Mouse (Mus musculus): Measurements from ENCODE around the gene Exoc8.

DNA sequence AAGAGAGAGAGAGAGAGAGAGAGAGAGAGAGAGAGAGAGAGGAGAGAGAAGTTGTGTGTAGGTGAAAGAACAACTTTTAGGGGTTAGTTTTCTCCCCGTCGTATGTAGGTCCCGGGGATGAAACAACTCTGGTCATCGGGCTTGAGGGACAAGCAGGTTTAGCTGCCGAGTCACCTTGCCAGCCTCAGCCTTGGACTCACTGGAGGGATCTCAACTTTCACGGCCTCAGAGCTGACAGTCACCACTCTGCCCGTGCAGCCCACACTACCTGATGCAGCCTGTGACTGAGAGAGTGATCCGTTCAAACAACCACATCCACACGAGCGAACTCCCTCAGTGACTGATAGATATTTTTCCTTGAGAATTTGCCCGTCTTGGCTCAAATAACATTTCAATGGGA, 31.5 kb upstream of the Exoc8 start:
- TF ChIP-seq POLR2A (IDR thresholded peaks at IDR 0.05; ENCODE audit: borderline replicate concordance, insufficient read depth, low read length): no peak
- no peak for TF ChIP-seq CTCF (IDR thresholded peaks at IDR 0.05; ENCODE audit: borderline replicate concordance, insufficient read depth, low read depth, low read length)

Measured in cerebellum, adult 2 months (tissue).